Mouse (Mus musculus) skeletal muscle tissue, adult 2 months (tissue): ENCODE measurements around the gene Vars.
"Not testable (repeated sequence)": the region's sequence is repeated elsewhere in the genome, so short reads cannot be mapped to it uniquely, and the experiment has no call there.

Experiments
- DNase-seq: peaks from one replicate; pipeline ENCODE4 v3.0.0-alpha.2; 2012; ENCODE audit warnings: low read depth, low spot score

Gene Vars

GRCm38 (mm10) chr17:35003022-35003838 lies 2.4 kb downstream of the Vars start:
- no peak for DNase-seq

- no peak for DNase-seq
Observed at GRCm38 (mm10) chr17:35004075-35004717, 3.4 kb downstream of the Vars start.

- no peak for DNase-seq
Observed at GRCm38 (mm10) chr17:35005158-35005557, 4.4 kb downstream of the Vars start.

GRCm38 (mm10) chr17:35005902-35006301 lies 5.1 kb downstream of the Vars start:
- DNase-seq: not testable (repeated sequence)

GRCm38 (mm10) chr17:35007387-35007991 lies 6.7 kb downstream of the Vars start:
- DNase-seq: no peak

- DNase-seq: no peak
Observed at GRCm38 (mm10) chr17:35009586-35009985, 8.8 kb downstream of the Vars start.

- no peak for DNase-seq
Observed at GRCm38 (mm10) chr17:35011440-35011839, 10.7 kb downstream of the Vars start.

- DNase-seq: no peak
Observed at GRCm38 (mm10) chr17:35012430-35012829, 11.6 kb downstream of the Vars start.

- DNase-seq: no peak
Observed at GRCm38 (mm10) chr17:35013221-35013620, 12.4 kb downstream of the Vars start.

- no peak for DNase-seq
Observed at GRCm38 (mm10) chr17:35015296-35015695, 14.5 kb downstream of the Vars start.

- DNase-seq: peak; percentile 77
Observed at GRCm38 (mm10) chr17:35016376-35016775, 15.6 kb downstream of the Vars start, which contains the start of gene Vwa7. TSS of gene Vwa7 (plus strand) at chr17:35016579.

- no peak for DNase-seq
Observed at GRCm38 (mm10) chr17:35016791-35017705, 16.3 kb downstream of the Vars start.

- no peak for DNase-seq
Observed at GRCm38 (mm10) chr17:35017706-35018030, 16.9 kb downstream of the Vars start.

GRCm38 (mm10) chr17:35018171-35018570 lies 17.4 kb downstream of the Vars start:
- no peak for DNase-seq

GRCm38 (mm10) chr17:35019894-35020293 lies 19.1 kb downstream of the Vars start:
- no peak for DNase-seq

- no peak for DNase-seq
Observed at GRCm38 (mm10) chr17:35020551-35020950, 19.8 kb downstream of the Vars start.

GRCm38 (mm10) chr17:35021163-35021808 lies 20.5 kb downstream of the Vars start:
- DNase-seq: peak; percentile 65

GRCm38 (mm10) chr17:35021842-35022477 lies 21.2 kb downstream of the Vars start:
- DNase-seq: no peak

- DNase-seq: no peak
Observed at GRCm38 (mm10) chr17:35022541-35023060, 21.8 kb downstream of the Vars start.

- no peak for DNase-seq
Observed at GRCm38 (mm10) chr17:35023221-35023620, 22.4 kb downstream of the Vars start.
